Mouse (Mus musculus) c-Kit-positive CD71-positive TER-119-positive erythroid progenitor cells, embryonic 14.5 days (primary cell): ENCODE results near the gene Ndufs4.
A peak's percentile ranks its signal among the peaks of the same experiment; 100 is the strongest.

ENCODE experiments used
- DNase-seq: peaks from one replicate; pipeline ENCODE4 v3.0.0-alpha.2; 2013; ENCODE audit warnings: low spot score

The Ndufs4 gene

GRCm38 (mm10) chr13:114388211-114388965 is at the start of gene Ndufs4:
TSS of gene Ndufs4 (minus strand) at chr13:114388258.
- no peak for DNase-seq

GRCm38 (mm10) chr13:114432491-114432890 is 44.4 kb upstream of the Ndufs4 start:
- no peak for DNase-seq

- no peak for DNase-seq
Measured at GRCm38 (mm10) chr13:114425230-114425629, 37.2 kb upstream of the Ndufs4 start.

- no peak for DNase-seq
Measured at GRCm38 (mm10) chr13:114420235-114420634, 32.2 kb upstream of the Ndufs4 start.

GRCm38 (mm10) chr13:114419364-114419763 is 31.3 kb upstream of the Ndufs4 start:
- no peak for DNase-seq

GRCm38 (mm10) chr13:114412326-114412725 is 24.3 kb upstream of the Ndufs4 start:
- no peak for DNase-seq

GRCm38 (mm10) chr13:114406866-114407265 is 18.8 kb upstream of the Ndufs4 start:
- DNase-seq, result no peak

GRCm38 (mm10) chr13:114406424-114406823 is 18.4 kb upstream of the Ndufs4 start:
- DNase-seq, result no peak

- DNase-seq, result no peak
Measured at GRCm38 (mm10) chr13:114405100-114405715, 17.1 kb upstream of the Ndufs4 start.

- no peak for DNase-seq
Measured at GRCm38 (mm10) chr13:114398906-114399305, 10.8 kb upstream of the Ndufs4 start.

- no peak for DNase-seq
Measured at GRCm38 (mm10) chr13:114397281-114397680, 9.2 kb upstream of the Ndufs4 start.

- no peak for DNase-seq
Measured at GRCm38 (mm10) chr13:114396863-114397262, 8.8 kb upstream of the Ndufs4 start.

- no peak for DNase-seq
Measured at GRCm38 (mm10) chr13:114394784-114395183, 6.7 kb upstream of the Ndufs4 start.

GRCm38 (mm10) chr13:114392501-114392900 is 4.4 kb upstream of the Ndufs4 start:
- no peak for DNase-seq

GRCm38 (mm10) chr13:114387521-114388171 is 412 bp downstream of the Ndufs4 start:
- DNase-seq, result peak; percentile 90

- peak; percentile 29 for DNase-seq
Measured at GRCm38 (mm10) chr13:114387074-114387487, 977 bp downstream of the Ndufs4 start.

- DNase-seq, result no peak
Measured at GRCm38 (mm10) chr13:114376511-114376910, 11.5 kb downstream of the Ndufs4 start.

GRCm38 (mm10) chr13:114362086-114362485 is 26.0 kb downstream of the Ndufs4 start:
- no peak for DNase-seq

- DNase-seq, result no peak
Measured at GRCm38 (mm10) chr13:114351321-114351946, 36.6 kb downstream of the Ndufs4 start.

GRCm38 (mm10) chr13:114344979-114345712 is 42.9 kb downstream of the Ndufs4 start:
- no peak for DNase-seq

GRCm38 (mm10) chr13:114344220-114344973 is 43.7 kb downstream of the Ndufs4 start:
- DNase-seq, result peak; percentile 48
